In genomic region chr7:79147931-79148653, GRCm38 (mm10) we compare ENCODE assay signal across 8 mouse cellular contexts. TPM values are rescaled to one million over a fixed set of nuclear protein-coding genes. Genes with fewer than 3 reads are reported as not detected.
DNase-seq lines count a peak whose midpoint lies in the region; ATAC-seq lines count a peak whose summit lies in the region.

No protein-coding gene starts in this region.

- no peak overlapping the region for H3K27ac ChIP-seq in forebrain, embryonic 14.5 days (ENCODE audit: low read depth, low read length)
- H3K27ac ChIP-seq in limb, embryonic 11.5 days (replicated peaks; ENCODE audit: low read depth, low read length) = peak overlapping the region; percentile 56; the same call in 1 of the 2 replicates
- H3K27ac ChIP-seq in midbrain, embryonic 15.5 days = no peak overlapping the region

- no peaks in the 10 kb centered on the region for H3K9me3 ChIP-seq in forebrain, embryonic 14.5 days (replicated peaks; ENCODE audit: control insufficient read depth, low read length)
- no peaks in the 10 kb centered on the region for H3K9me3 ChIP-seq in limb, embryonic 11.5 days (ENCODE audit: control insufficient read depth, low read length)
- no peaks in the 10 kb centered on the region for H3K9me3 ChIP-seq in midbrain, embryonic 15.5 days

- H3K4me2 ChIP-seq in forebrain, embryonic 14.5 days (ENCODE audit: low read length) = peak overlapping the region; percentile 70
- H3K4me2 ChIP-seq in limb, embryonic 11.5 days (ENCODE audit: low read depth, severe bottlenecking) = peak overlapping the region; percentile 79
- peak overlapping the region; percentile 93 for H3K4me2 ChIP-seq in midbrain, embryonic 15.5 days

- peak overlapping the region; percentile 48 for H3K4me3 ChIP-seq in forebrain, embryonic 14.5 days (ENCODE audit: low read depth, low read length)
- H3K4me3 ChIP-seq in limb, embryonic 11.5 days (ENCODE audit: low read depth, low read length) = peak overlapping the region; percentile 69
- H3K4me3 ChIP-seq in midbrain, embryonic 15.5 days = peak overlapping the region; percentile 53

- H3K4me1 ChIP-seq in forebrain, embryonic 14.5 days (ENCODE audit: control insufficient read depth, insufficient read depth, low read length) = peaks cover 7% of the 10 kb centered on the region; the same call in 1 of the 2 replicates
- H3K4me1 ChIP-seq in limb, embryonic 11.5 days (ENCODE audit: control insufficient read depth, insufficient read depth, low read length) = peaks cover 12% of the 10 kb centered on the region
- H3K4me1 ChIP-seq in midbrain, embryonic 15.5 days = peaks cover 10% of the 10 kb centered on the region

- peaks cover 4% of the 10 kb centered on the region; the same call in 1 of the 2 replicates for H3K36me3 ChIP-seq in forebrain, embryonic 14.5 days (ENCODE audit: control insufficient read depth, insufficient read depth, low read length)
- peaks cover 3% of the 10 kb centered on the region; the same call in 1 of the 2 replicates for H3K36me3 ChIP-seq in limb, embryonic 11.5 days (ENCODE audit: control insufficient read depth, insufficient read depth, low read length)
- no peaks in the 10 kb centered on the region for H3K36me3 ChIP-seq in midbrain, embryonic 15.5 days (replicated peaks)

- peak; percentile 11 for DNase-seq in thymus, postnatal 0 days (ENCODE audit: low spot score)
- no peak for DNase-seq in thymus, postnatal 36 days
- no peak for DNase-seq in forebrain, embryonic 14.5 days (ENCODE audit: low spot score)
- peak; percentile 49 for DNase-seq in limb, embryonic 11.5 days (ENCODE audit: low spot score)
- DNase-seq in layer of hippocampus, adult 9-11 months = no peak
- DNase-seq in urinary bladder, postnatal 25 days (ENCODE audit: low spot score) = no peak
- DNase-seq in adrenal gland, postnatal 25 days = no peak

- H3K9ac ChIP-seq in forebrain, embryonic 14.5 days (ENCODE audit: low read length) = peak overlapping the region; percentile 61
- peak overlapping the region; percentile 76 for H3K9ac ChIP-seq in limb, embryonic 11.5 days (ENCODE audit: low read length)
- peak overlapping the region; percentile 33; the same call in 1 of the 2 replicates for H3K9ac ChIP-seq in midbrain, embryonic 15.5 days

- no peak for ATAC-seq in forebrain, embryonic 14.5 days
- 0 out of 2 replicates have a peak, but pooled peaks have one; percentile 16 for ATAC-seq in limb, embryonic 11.5 days (ENCODE audit: insufficient number of reproducible peaks, low FRiP score, low TSS enrichment, low read depth)
- no peak; the same call in 1 of the 2 replicates for ATAC-seq in midbrain, embryonic 15.5 days (replicated peaks)

- WGBS in forebrain, embryonic 14.5 days = 2% methylated on average over 20 of the region's 20 CpGs
- under 1% methylated on average over 20 of the region's 20 CpGs for WGBS in limb, embryonic 11.5 days
- WGBS in midbrain, embryonic 15.5 days = under 1% methylated on average over 20 of the region's 20 CpGs

- H3K27me3 ChIP-seq in forebrain, embryonic 14.5 days (replicated peaks; ENCODE audit: control insufficient read depth, insufficient read depth, low read length) = no peaks in the 10 kb centered on the region
- H3K27me3 ChIP-seq in limb, embryonic 11.5 days (ENCODE audit: control insufficient read depth, insufficient read depth, low read length) = no peaks in the 10 kb centered on the region
- no peaks in the 10 kb centered on the region for H3K27me3 ChIP-seq in midbrain, embryonic 15.5 days (replicated peaks)

RNA-seq across cellular contexts. Expression of gene Mfge8, which starts 0.8 kb away (rescaled TPM):
- 93.0 and 104 TPM in 2 replicates for polyA plus RNA-seq in thymus, postnatal 0 days (2015; fragmentation: Nextera tagmentation; extraction: Ambion mirVana)
- 156 and 176 TPM in 2 replicates for polyA plus RNA-seq in forebrain, embryonic 14.5 days (2014; fragmentation: Nextera tagmentation; extraction: Ambion mirVana)
- 154 and 157 TPM in 2 replicates for polyA plus RNA-seq in limb, embryonic 11.5 days (2014; fragmentation: Nextera tagmentation; extraction: Ambion mirVana)
- 113 and 150 TPM in 2 replicates for polyA plus RNA-seq in midbrain, embryonic 15.5 days (2015; fragmentation: Nextera tagmentation; extraction: Ambion mirVana)
- total RNA-seq in adrenal gland, postnatal 25 days (2021) = 333 and 334 TPM in 2 replicates

RNA-seq across cellular contexts. Expression of gene Hapln3, which starts 17.3 kb away (rescaled TPM):
- polyA plus RNA-seq in thymus, postnatal 0 days (2015; fragmentation: Nextera tagmentation; extraction: Ambion mirVana) = 0.27 and 0.31 TPM in 2 replicates
- polyA plus RNA-seq in forebrain, embryonic 14.5 days (2014; fragmentation: Nextera tagmentation; extraction: Ambion mirVana) = 2.1 and 2.7 TPM in 2 replicates
- 1.1 TPM in 2 replicates for polyA plus RNA-seq in limb, embryonic 11.5 days (2014; fragmentation: Nextera tagmentation; extraction: Ambion mirVana)
- 1.6 and 2.0 TPM in 2 replicates for polyA plus RNA-seq in midbrain, embryonic 15.5 days (2015; fragmentation: Nextera tagmentation; extraction: Ambion mirVana)
- total RNA-seq in adrenal gland, postnatal 25 days (2021) = 1.2 and 1.9 TPM in 2 replicates

Comparison
In these comparisons a context has a peak if more than half of its experiments do, and no peak if none do; other contexts are left out.
1. DNase-seq: peak in thymus, postnatal 0 days (single experiment) and limb, embryonic 11.5 days (single experiment); none in thymus, postnatal 36 days (0 of 2), forebrain, embryonic 14.5 days (single experiment), layer of hippocampus, adult 9-11 months (single experiment), urinary bladder, postnatal 25 days (single experiment) and adrenal gland, postnatal 25 days (single experiment).
2. Peak in every context shown above with its lines, with median percentiles within 50 percentile points of each other: H3K4me2 ChIP-seq, H3K4me3 ChIP-seq and H3K9ac ChIP-seq.